Mouse (Mus musculus) thymus, postnatal 10 days (tissue): ENCODE results near the gene 1810043G02Rik.
"Not testable (repeated sequence)": the region's sequence is repeated elsewhere in the genome, so short reads cannot be mapped to it uniquely, and the experiment has no call there.

Experiments used
- DNase-seq, 2 experiments: peaks; one replicate each; pipeline ENCODE4 v3.0.0; 2021; ENCODE audit warnings: low spot score in 2 of 2

Gene 1810043G02Rik

DNA sequence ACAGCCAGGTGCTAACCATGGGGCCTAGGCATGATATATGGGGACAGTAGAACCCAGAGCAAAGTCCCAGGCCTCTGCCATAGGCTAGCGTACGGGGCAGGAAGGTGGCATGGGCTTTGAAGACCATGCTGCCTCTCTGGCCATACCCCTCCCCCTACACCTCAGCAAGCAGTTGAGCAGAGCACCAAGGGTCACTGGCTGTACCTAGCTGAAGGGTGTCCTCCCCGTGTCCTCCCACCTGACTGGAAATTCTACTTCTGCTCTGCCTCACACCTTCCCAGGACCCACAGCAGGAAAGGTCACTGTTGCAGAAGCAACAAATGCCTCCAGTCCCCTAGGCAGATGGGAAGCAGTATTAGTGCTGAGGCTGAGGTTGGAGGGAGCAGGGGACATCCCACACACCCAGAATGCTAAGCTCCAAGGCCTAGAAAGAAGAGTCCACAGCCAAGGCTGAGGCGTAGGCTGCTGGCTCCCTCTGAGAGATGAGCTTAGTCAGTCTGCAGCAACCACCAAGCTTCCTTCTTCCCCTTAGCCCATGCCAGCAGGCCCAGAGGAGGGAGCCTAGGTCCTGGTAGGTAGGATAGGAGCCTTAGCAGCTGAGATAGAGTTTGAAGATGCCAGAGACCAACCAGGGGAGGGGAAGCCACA, 27.6 kb downstream of the 1810043G02Rik start:
- DNase-seq: no peak

DNA sequence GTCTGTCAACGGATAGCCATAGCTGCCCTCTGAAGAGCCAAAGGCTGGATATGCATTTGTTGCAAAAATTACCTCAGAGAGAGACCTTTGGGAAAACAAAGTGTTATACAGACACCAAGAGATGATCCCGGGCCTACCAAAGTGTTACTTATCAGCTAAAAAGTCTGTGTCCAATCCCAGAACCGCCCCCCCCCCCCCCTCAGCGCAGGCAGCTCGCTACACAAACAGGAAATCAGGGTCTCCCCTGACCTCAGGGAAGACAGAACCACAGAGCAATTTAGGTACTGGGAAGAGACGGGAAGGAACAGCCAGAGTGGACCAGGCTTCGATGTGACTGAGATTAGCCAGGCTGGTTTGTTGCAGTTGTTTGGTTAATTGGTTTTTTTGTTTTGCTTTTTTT, 28.9 kb downstream of the 1810043G02Rik start:
- DNase-seq: no peak

DNA sequence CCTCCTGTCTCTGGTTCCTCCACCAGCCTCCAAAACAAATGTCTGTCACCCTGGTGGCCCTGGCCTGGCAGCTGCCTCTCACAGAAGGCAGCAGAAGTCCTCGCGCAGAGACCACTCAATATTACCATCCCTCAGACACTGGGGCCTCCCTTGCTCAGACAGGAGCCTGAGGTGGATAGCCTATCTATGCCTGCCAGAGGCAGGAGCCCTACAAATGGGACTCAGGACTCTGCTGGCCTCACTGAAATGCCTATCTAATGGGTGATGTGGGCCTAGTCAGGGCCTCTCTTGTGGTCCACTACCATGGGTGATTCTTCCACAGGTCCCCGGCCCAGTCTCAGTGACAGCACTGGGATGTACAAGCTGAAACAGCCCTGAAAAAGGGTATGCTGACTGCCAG, 29.8 kb downstream of the 1810043G02Rik start:
- DNase-seq: no peak

DNA sequence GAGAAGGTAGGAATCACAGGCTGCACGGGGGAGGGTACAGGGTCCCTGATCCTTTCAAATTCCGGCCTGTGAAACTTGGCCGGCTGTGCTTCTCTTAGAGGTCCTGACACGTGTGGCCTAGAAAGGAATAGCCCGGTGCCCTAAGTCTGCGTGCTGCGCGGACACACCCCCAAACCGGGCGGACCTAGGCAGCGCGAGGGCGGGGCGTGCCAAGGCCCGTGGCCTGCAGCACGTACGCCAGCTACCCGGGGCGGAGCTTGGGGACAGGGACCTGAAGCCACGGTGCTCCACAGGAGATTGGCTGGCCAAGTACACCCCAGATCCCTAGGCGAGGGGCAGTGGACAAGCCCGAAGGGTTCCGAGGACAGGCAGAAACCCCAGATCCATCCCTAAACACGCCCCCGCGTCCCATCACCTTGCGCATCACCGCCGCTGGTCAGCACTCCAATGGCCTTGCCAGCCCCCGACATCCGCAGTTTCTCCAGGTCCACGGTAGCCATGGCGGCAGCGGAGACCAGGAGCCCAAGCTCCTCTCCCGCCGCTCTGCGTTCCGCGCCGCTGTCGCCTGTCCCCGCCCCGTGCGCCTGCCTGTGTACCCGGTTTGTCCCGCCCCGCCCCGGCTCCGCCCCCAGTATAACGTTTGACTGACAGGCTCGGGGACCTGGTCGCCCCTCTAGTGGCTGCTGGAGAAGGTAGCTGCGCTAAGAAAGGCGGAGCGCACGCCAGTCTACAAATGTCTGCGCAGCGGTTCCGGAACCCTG, 31.0 kb downstream of the 1810043G02Rik start:
- DNase-seq: peak; percentile 94 to 97

DNA sequence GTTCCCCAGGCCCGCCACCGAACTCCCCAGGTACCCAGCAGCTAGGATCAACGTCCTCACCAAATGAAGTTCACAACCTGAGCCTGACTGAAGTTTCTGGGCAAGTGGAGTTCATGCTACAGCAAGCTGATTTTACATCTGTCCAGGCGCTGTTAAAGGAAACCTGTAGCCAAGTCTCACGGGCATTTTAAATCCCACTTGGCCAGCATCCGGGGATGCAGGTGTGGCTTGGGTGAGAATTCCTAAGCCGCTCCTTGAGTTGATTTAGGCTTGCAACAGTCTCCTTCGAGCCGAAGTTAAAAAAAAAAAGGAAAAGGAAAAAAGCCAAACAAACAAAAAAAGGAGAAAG, 31.6 kb downstream of the 1810043G02Rik start, which contains the start of gene Pfkl:
TSS of gene Pfkl (minus strand) at position 139 of the 349 bp plus-strand sequence.
- DNase-seq: no peak

DNA sequence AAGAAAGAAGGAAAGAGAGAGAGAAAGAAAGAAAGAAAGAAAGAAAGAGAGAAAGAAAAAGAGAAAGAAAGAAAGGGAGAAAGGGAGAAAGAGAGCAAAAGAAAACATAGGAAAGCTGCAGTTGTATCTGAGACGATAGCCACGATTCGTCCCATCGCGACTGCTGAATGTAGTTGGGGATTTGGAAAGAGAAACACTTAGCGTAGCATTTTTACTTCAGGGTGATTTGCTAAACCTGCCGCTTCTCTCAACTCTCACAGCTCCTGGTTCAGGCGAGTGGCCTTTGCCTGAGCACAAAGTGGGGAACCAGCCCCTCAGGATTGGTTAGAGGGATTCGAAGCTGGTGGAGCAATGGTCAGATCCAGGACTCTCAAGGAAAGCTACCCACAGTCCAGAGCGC, 32.0 kb downstream of the 1810043G02Rik start:
- DNase-seq: no peak

DNA sequence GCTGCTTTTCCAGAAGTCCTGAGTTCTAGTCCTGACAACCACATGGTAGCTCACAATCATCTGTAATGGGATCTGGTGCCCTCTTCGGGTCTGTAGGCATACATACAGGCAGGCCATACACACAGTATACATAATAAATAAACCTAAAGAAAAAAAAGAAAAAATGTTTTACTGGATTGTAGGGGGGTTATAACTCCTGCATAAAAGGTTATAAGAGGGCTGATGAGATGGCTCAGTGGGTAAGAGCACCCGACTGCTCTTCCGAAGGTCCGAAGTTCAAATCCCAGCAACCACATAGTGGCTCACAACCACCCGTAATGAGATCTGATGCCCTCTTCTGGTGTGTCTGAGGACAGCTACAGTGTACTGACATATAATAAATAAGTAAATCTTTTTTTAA, 32.8 kb downstream of the 1810043G02Rik start:
- not testable (repeated sequence) for DNase-seq

DNA sequence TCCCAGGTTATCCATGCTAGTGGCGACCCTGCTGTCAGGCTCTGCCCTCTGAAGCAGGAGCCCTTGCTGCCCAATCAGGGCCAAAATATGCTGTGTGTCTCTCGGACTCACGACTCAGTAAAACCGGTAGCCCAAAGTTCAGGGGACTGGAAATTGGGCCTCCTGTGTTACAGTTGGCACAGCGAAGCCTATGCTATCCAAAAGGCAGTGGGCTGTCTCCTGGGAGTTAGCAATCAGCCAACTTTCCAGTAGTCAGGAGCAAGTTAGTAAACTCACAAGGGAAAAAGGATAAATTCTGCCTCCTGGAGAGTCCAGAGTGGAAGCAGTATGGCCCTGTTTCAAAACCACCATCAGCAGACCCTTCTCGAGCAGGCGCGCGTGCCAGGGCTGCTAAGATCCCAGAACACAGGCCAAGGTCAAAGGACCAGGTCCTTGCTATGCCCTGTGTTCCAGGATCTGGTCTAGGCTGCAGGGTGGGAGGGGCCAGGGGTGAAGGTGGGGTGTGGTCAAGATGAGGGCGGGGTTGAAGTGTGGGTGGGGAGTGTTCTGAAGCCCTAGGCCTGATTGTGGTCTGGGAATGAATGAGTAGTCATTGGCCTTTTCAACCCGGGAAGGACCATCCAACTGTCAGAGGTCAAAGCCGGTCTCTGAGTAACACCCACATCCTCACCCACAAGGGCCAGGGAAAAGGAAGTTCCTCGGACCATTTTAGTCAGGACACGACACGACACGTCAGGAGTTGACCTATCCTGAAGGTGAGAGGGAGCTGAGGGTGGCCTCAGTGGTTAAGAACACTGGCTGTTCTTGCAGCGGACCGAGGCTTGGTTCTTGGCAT, 34.6 kb downstream of the 1810043G02Rik start:
- no peak for DNase-seq

DNA sequence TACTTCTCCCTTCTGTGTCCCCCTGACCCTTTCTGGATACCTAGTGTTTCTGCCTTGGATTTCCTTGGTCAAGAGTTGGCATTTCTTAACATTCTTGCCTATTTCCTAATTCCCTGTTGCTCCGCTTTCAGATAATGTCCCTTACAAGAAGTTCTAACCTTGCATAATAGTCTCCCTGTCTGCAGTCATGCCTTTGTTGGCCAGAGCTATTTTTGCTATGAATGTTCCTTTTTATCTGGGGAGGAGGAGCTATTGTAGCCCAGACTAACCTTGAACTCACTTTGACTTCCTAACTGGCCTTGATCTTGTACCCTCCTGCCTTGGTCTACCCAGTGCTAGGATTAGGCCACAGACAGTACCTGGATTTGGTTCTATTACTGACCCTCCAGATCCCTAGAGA, 37.2 kb downstream of the 1810043G02Rik start:
- DNase-seq: no peak

- no peak for DNase-seq
These were observed 38.0 kb downstream of the 1810043G02Rik start for GRCm38 (mm10) chr10:78016366-78016765.

DNA sequence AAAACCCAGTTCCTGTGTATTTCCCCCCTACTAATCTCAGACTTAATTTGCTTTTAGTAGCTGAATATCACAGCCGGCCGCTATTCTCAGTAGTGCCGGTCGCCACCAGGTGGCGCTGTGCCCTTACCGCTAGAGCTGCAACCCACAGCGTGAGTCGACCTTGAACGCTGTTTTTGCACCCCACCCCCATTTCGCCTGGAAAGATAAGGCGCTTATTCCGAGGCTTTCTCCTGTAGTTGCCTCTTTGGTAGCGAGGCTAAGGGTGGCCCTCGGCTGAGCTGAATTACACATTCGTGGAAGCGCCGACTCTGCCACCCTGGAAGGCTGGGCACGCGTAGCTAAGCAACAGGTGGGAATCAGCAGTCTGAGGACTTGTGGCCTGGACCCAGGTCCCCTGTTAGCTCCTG, 40.5 kb downstream of the 1810043G02Rik start:
- DNase-seq: peak; percentile 55 to 82

- no peak for DNase-seq
These were observed 41.0 kb downstream of the 1810043G02Rik start for GRCm38 (mm10) chr10:78019291-78019690.

GRCm38 (mm10) chr10:78019984-78020383, 41.7 kb downstream of the 1810043G02Rik start:
- not testable (repeated sequence) for DNase-seq

- not testable (repeated sequence) for DNase-seq
These were observed 47.1 kb downstream of the 1810043G02Rik start for GRCm38 (mm10) chr10:78025453-78025852.

GRCm38 (mm10) chr10:78028129-78028528, 49.8 kb downstream of the 1810043G02Rik start:
- peak; percentile 43 to 75 for DNase-seq

DNA sequence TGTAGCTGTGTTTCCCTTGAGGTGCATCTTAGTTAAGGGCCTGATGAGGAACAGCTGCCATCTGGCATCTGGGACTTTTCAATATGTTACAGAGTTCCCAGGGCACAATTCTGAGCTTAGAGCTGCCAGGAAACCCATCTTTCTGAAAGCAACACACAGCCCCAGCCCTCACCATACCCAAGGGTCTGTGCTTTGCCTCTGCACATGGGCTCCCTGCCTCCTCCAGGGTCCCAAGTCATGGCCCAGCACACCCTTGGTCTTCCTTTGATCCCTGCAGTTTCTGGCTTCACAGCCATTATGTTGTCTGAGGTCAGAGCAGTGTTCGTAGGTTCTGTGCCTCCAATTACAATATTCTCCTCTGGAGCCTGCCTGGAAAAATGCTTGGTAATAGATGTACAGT, 50.8 kb downstream of the 1810043G02Rik start:
- DNase-seq: no peak

DNA sequence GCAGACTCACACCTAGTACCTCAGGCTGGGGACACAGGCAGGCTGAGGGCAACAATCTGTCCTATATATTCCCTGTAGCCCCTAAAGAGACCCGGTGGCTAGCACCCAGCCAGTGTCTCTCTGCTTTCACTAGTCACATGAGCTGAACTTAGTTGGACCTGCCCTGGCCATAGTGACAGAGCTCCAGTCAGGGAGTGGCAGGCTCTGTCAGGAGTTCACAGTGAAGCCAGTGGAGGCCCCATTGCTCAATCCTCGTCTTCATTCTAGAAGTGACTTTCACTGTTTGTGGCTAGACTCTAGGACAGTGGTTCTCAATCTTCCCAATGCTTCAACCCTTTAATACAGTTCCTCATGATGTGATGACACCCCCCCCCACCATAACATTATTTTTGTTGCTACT, 53.7 kb downstream of the 1810043G02Rik start:
- no peak for DNase-seq
